Mouse (Mus musculus) granulocyte monocyte progenitor cell, adult 5-6 weeks (primary cell): ENCODE measurements around the gene Zscan26. TPM values are rescaled to one million over a fixed set of nuclear protein-coding genes. Genes with fewer than 3 reads are reported as not detected.

ENCODE experiments used
- total RNA-seq, 2 experiments: library from RNA; stranded (forward) in 1 of 2; stranded (reverse) in 1 of 2; fragments of 200-712, 200-1000 nt in 1 of 2; fragments of >200 nt in 1 of 2; fragmentation: Nextera tagmentation in 1 of 2; gene quantifications; 2 replicates each; pipeline ENCODE4 v1.2.3; 2014 to 2017

Zscan26 gene
- total RNA-seq, 2 experiments from 2014 or later, result 18.7 to 21.5 TPM

Other genes with a start within 250 kb of the Zscan26 start
- not detected in 2 replicates for gene Gpx5, start 161.0 kb downstream of the Zscan26 start, total RNA-seq (2014; fragmentation: Nextera tagmentation)
- not detected in 2 replicates for gene Gpx5, start 161.0 kb downstream of the Zscan26 start, total RNA-seq (2017)
- not detected in 2 replicates for gene Gpx6, start 141.6 kb downstream of the Zscan26 start, total RNA-seq (2014; fragmentation: Nextera tagmentation)
- gene Gpx6, start 141.6 kb downstream of the Zscan26 start, total RNA-seq (2017), result not detected in 2 replicates
- not detected in 2 replicates for gene Olfr1367, start 106.8 kb downstream of the Zscan26 start, total RNA-seq (2014; fragmentation: Nextera tagmentation)
- gene Olfr1367, start 106.8 kb downstream of the Zscan26 start, total RNA-seq (2017), result not detected in 2 replicates
- 8.4 and 8.6 TPM in 2 replicates for gene Zscan12, start 90.9 kb downstream of the Zscan26 start, total RNA-seq (2014; fragmentation: Nextera tagmentation)
- 11.1 and 20.0 TPM in 2 replicates for gene Zscan12, start 90.9 kb downstream of the Zscan26 start, total RNA-seq (2017)
- gene Zkscan3, start 51.0 kb downstream of the Zscan26 start, total RNA-seq (2014; fragmentation: Nextera tagmentation), result 41.4 and 46.5 TPM in 2 replicates
- 29.1 and 33.0 TPM in 2 replicates for gene Zkscan3, start 51.0 kb downstream of the Zscan26 start, total RNA-seq (2017)
- 0.71 and 3.2 TPM in 2 replicates for gene Pgbd1, start 12.7 kb downstream of the Zscan26 start, total RNA-seq (2014; fragmentation: Nextera tagmentation)
- 0.93 and 2.0 TPM in 2 replicates for gene Pgbd1, start 12.7 kb downstream of the Zscan26 start, total RNA-seq (2017)
- 0.43 TPM in 1 of 2 replicates, not detected in the other for gene Nkapl, start 14.8 kb upstream of the Zscan26 start, total RNA-seq (2014; fragmentation: Nextera tagmentation)
- not detected in 2 replicates for gene Nkapl, start 14.8 kb upstream of the Zscan26 start, total RNA-seq (2017)
- 0.81 TPM in 1 of 2 replicates, not detected in the other for gene Zkscan4, start 25.2 kb upstream of the Zscan26 start, total RNA-seq (2014; fragmentation: Nextera tagmentation)
- 0.72 and 0.73 TPM in 2 replicates for gene Zkscan4, start 25.2 kb upstream of the Zscan26 start, total RNA-seq (2017)
- gene Gm10065, start 25.7 kb upstream of the Zscan26 start, total RNA-seq (2014; fragmentation: Nextera tagmentation), result not detected in 2 replicates
- not detected in 2 replicates for gene Gm10065, start 25.7 kb upstream of the Zscan26 start, total RNA-seq (2017)
- 0.21 and 1.2 TPM in 2 replicates for gene AK157302, start 41.5 kb upstream of the Zscan26 start, total RNA-seq (2014; fragmentation: Nextera tagmentation)
- gene AK157302, start 41.5 kb upstream of the Zscan26 start, total RNA-seq (2017), result 1.1 TPM in 1 of 2 replicates, not detected in the other
- 7.3 and 7.9 TPM in 2 replicates for gene Gm11273, start 47.7 kb upstream of the Zscan26 start, total RNA-seq (2014; fragmentation: Nextera tagmentation)
- gene Gm11273, start 47.7 kb upstream of the Zscan26 start, total RNA-seq (2017), result 4.4 and 6.8 TPM in 2 replicates
- gene Zkscan8, start 77.4 kb upstream of the Zscan26 start, total RNA-seq (2014; fragmentation: Nextera tagmentation), result 10.9 TPM in 2 replicates
- 7.3 and 7.8 TPM in 2 replicates for gene Zkscan8, start 77.4 kb upstream of the Zscan26 start, total RNA-seq (2017)
- gene Olfr1366, start 89.1 kb upstream of the Zscan26 start, total RNA-seq (2014; fragmentation: Nextera tagmentation), result not detected in 2 replicates
- not detected in 2 replicates for gene Olfr1366, start 89.1 kb upstream of the Zscan26 start, total RNA-seq (2017)
- not detected in 2 replicates for gene Olfr1535, start 106.2 kb upstream of the Zscan26 start, total RNA-seq (2014; fragmentation: Nextera tagmentation)
- gene Olfr1535, start 106.2 kb upstream of the Zscan26 start, total RNA-seq (2017), result not detected in 2 replicates
- not detected in 2 replicates for gene Olfr1364, start 128.0 kb upstream of the Zscan26 start, total RNA-seq (2014; fragmentation: Nextera tagmentation)
- not detected in 2 replicates for gene Olfr1364, start 128.0 kb upstream of the Zscan26 start, total RNA-seq (2017)
- not detected in 2 replicates for gene Olfr1362, start 160.3 kb upstream of the Zscan26 start, total RNA-seq (2014; fragmentation: Nextera tagmentation)
- not detected in 2 replicates for gene Olfr1362, start 160.3 kb upstream of the Zscan26 start, total RNA-seq (2017)
- not detected in 2 replicates for gene Olfr11, start 188.8 kb upstream of the Zscan26 start, total RNA-seq (2014; fragmentation: Nextera tagmentation)
- not detected in 2 replicates for gene Olfr11, start 188.8 kb upstream of the Zscan26 start, total RNA-seq (2017)
- not detected in 2 replicates for gene Olfr1361, start 209.7 kb upstream of the Zscan26 start, total RNA-seq (2014; fragmentation: Nextera tagmentation)
- gene Olfr1361, start 209.7 kb upstream of the Zscan26 start, total RNA-seq (2017), result not detected in 2 replicates
- gene Olfr1360, start 223.7 kb upstream of the Zscan26 start, total RNA-seq (2014; fragmentation: Nextera tagmentation), result not detected in 2 replicates
- gene Olfr1360, start 223.7 kb upstream of the Zscan26 start, total RNA-seq (2017), result not detected in 2 replicates
- gene Olfr1359, start 244.4 kb upstream of the Zscan26 start, total RNA-seq (2014; fragmentation: Nextera tagmentation), result not detected in 2 replicates
- not detected in 2 replicates for gene Olfr1359, start 244.4 kb upstream of the Zscan26 start, total RNA-seq (2017)